Mouse (Mus musculus): Measurements from ENCODE around the gene Spn. TPM values are rescaled to one million over a fixed set of nuclear protein-coding genes. Genes with fewer than 3 reads are reported as not detected.

The Spn gene
- polyA plus RNA-seq, 1 experiment from 2014 or later = 0.10 TPM

DNA sequence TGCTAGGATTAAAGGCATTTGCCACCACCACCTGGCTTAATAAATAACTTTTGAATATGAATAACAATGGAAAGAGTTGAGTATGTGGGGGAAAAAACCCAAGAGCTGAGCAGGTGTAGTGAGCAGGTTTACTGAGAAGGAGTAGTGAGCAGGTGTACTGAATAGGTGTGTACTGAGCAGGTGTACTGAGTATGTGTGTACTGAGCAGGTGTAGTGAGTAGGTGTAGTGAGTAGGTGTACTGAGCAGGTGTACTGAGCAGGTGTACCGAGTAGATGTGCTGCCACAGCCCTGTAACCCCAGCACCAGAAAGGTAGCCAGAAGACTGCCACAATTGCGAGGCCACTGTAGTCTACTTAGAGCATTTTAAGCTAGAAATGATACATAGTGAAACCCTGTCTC lies 52.8 kb downstream of the Spn start:
- Histone ChIP-seq H3K27ac (replicated peaks) (no peak overlapping the region), H3K27me3 (no peaks in the 10 kb centered on the region), H3K4me1 (peaks cover 10% of the 10 kb centered on the region), H3K9ac (replicated peaks) (no peak overlapping the region), H3K36me3 (no peaks in the 10 kb centered on the region), H3K9me3 (no peaks in the 10 kb centered on the region), H3K4me3 (no peak overlapping the region), H3K4me2 (replicated peaks) (no peak overlapping the region)
- no peak for ATAC-seq (ENCODE audit: low FRiP score, low read depth)
- WGBS = 85% methylated on average over 2 of the region's 2 CpGs

DNA sequence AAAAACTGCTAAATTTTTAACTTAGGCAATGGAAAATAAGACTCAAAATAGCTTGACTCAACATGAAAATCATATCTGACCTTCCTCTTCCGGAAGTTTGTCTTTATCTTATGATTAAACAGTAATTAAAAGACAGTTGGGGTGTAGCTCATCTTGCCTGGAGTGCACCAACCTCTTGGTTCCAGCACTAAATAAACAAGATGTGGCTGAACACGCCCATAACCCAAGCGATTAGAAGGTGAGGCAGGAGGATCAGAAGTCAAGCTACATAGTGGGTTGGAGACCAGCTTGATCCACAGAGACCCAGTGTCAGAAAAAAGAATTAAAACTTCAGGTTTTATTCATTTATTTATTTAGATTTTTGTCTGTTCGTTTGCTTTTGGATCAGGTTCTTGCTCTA lies 53.9 kb downstream of the Spn start:
- Histone ChIP-seq H3K4me3 (no peak overlapping the region), H3K27ac (replicated peaks) (no peak overlapping the region), H3K4me1 (peaks cover under 1% of the 10 kb centered on the region; the same call in 1 of the 2 replicates), H3K4me2 (replicated peaks) (no peak overlapping the region), H3K9ac (replicated peaks) (no peak overlapping the region), H3K36me3 (no peaks in the 10 kb centered on the region), H3K27me3 (no peaks in the 10 kb centered on the region), H3K9me3 (no peaks in the 10 kb centered on the region)
- WGBS = 83% methylated on average over 4 of the region's 4 CpGs
- no peak for ATAC-seq (ENCODE audit: low FRiP score, low read depth)

DNA sequence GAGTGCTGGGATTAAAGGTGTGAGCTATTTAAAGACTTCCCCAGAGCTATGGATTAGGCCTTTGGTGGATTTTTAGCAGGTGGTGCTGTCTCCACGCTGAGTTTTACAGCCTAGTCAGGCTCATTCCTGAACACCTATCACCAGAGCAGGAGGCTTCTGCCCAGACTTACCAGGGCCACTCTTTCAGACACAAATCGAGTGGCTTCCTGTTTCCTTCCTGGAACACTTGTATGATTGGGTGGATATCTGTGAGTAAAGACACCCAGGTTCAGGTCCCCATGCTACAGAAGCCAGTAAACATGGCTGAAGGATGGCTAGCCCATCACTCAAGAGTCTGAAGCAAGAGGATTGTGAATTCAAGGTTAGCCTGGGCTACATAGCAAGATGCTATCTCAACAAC lies 54.6 kb downstream of the Spn start:
- no peaks in the 10 kb centered on the region for H3K9me3 ChIP-seq
- H3K27ac ChIP-seq (replicated peaks) = no peak overlapping the region
- no peaks in the 10 kb centered on the region for H3K4me1 ChIP-seq
- H3K27me3 ChIP-seq = no peaks in the 10 kb centered on the region
- WGBS = 71% methylated on average over 2 of the region's 2 CpGs
- H3K4me3 ChIP-seq = no peak overlapping the region
- H3K36me3 ChIP-seq = no peaks in the 10 kb centered on the region
- H3K9ac ChIP-seq (replicated peaks) = no peak overlapping the region
- no peak overlapping the region for H3K4me2 ChIP-seq (replicated peaks)
- no peak for ATAC-seq (ENCODE audit: low FRiP score, low read depth)

DNA sequence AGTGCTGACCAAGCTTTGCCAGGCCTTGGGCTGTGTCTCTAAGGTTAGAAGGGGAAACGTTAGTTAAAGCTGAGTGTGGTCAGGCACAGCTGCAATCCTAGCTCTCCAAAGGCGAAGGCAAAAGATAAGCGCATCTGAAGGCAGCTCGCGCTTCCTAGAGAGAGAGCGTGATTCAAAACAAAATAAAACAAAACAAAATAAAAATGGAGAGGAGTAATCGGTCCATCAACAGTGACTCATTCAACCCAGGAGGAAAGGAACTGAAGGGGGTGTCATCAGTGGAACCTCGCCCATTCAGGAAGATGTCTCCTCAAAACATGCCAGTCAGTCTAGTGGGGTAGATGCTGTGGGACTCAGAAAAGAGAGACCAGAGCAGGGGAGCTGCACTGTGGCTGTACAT lies 55.4 kb downstream of the Spn start:
- Histone ChIP-seq H3K4me3 (no peak overlapping the region), H3K9me3 (no peaks in the 10 kb centered on the region), H3K4me1 (no peaks in the 10 kb centered on the region), H3K4me2 (replicated peaks) (no peak overlapping the region), H3K27ac (replicated peaks) (no peak overlapping the region), H3K36me3 (no peaks in the 10 kb centered on the region), H3K9ac (replicated peaks) (no peak overlapping the region), H3K27me3 (no peaks in the 10 kb centered on the region)
- no peak for ATAC-seq (ENCODE audit: low FRiP score, low read depth)
- 87% methylated on average over 8 of the region's 8 CpGs for WGBS

Other genes with a start within 250 kb of the Spn start
- gene Tmem219, start 214.9 kb downstream of the Spn start, polyA plus RNA-seq (2016; fragmentation: Nextera tagmentation; extraction: Ambion mirVana) = 32.7 and 36.5 TPM in 2 replicates
- 50.5 and 53.7 TPM in 2 replicates for gene Kctd13, start 208.9 kb downstream of the Spn start, polyA plus RNA-seq (2016; fragmentation: Nextera tagmentation; extraction: Ambion mirVana)
- 1.6 and 2.7 TPM in 2 replicates for gene Asphd1, start 188.2 kb downstream of the Spn start, polyA plus RNA-seq (2016; fragmentation: Nextera tagmentation; extraction: Ambion mirVana)
- 13.8 and 16.9 TPM in 2 replicates for gene Sez6l2, start 187.3 kb downstream of the Spn start, polyA plus RNA-seq (2016; fragmentation: Nextera tagmentation; extraction: Ambion mirVana)
- 81.1 and 87.2 TPM in 2 replicates for gene Cdipt, start 161.9 kb downstream of the Spn start, polyA plus RNA-seq (2016; fragmentation: Nextera tagmentation; extraction: Ambion mirVana)
- gene Cdiptos, start 161.7 kb downstream of the Spn start, polyA plus RNA-seq (2016; fragmentation: Nextera tagmentation; extraction: Ambion mirVana) = 1.0 and 1.3 TPM in 2 replicates
- 5.0 and 5.8 TPM in 2 replicates for gene Mvp, start 123.2 kb downstream of the Spn start, polyA plus RNA-seq (2016; fragmentation: Nextera tagmentation; extraction: Ambion mirVana)
- 0.32 and 0.39 TPM in 2 replicates for gene Pagr1b, start 121.3 kb downstream of the Spn start, polyA plus RNA-seq (2016; fragmentation: Nextera tagmentation; extraction: Ambion mirVana)
- 53.1 and 65.0 TPM in 2 replicates for gene Pagr1a, start 120.5 kb downstream of the Spn start, polyA plus RNA-seq (2016; fragmentation: Nextera tagmentation; extraction: Ambion mirVana)
- gene Gm42742, start 116.7 kb downstream of the Spn start, polyA plus RNA-seq (2016; fragmentation: Nextera tagmentation; extraction: Ambion mirVana) = 56.8 and 66.8 TPM in 2 replicates
- 4.3 and 5.5 TPM in 2 replicates for gene Prrt2, start 116.6 kb downstream of the Spn start, polyA plus RNA-seq (2016; fragmentation: Nextera tagmentation; extraction: Ambion mirVana)
- 118 and 133 TPM in 2 replicates for gene Maz, start 110.8 kb downstream of the Spn start, polyA plus RNA-seq (2016; fragmentation: Nextera tagmentation; extraction: Ambion mirVana)
- 129 and 136 TPM in 2 replicates for gene Kif22, start 95.4 kb downstream of the Spn start, polyA plus RNA-seq (2016; fragmentation: Nextera tagmentation; extraction: Ambion mirVana)
- gene Zg16, start 50.5 kb downstream of the Spn start, polyA plus RNA-seq (2016; fragmentation: Nextera tagmentation; extraction: Ambion mirVana) = not detected in 2 replicates
- 1.1 and 1.5 TPM in 2 replicates for gene AI467606, start 46.5 kb downstream of the Spn start, polyA plus RNA-seq (2016; fragmentation: Nextera tagmentation; extraction: Ambion mirVana)
- gene Qprt, start 15.6 kb downstream of the Spn start, polyA plus RNA-seq (2016; fragmentation: Nextera tagmentation; extraction: Ambion mirVana) = 2.5 and 4.2 TPM in 2 replicates
- 98.9 and 103 TPM in 2 replicates for gene Cd2bp2, start 58.2 kb upstream of the Spn start, polyA plus RNA-seq (2016; fragmentation: Nextera tagmentation; extraction: Ambion mirVana)
- gene Tbc1d10b, start 70.6 kb upstream of the Spn start, polyA plus RNA-seq (2016; fragmentation: Nextera tagmentation; extraction: Ambion mirVana) = 42.9 and 44.4 TPM in 2 replicates
- 12.6 and 13.1 TPM in 2 replicates for gene Mylpf, start 71.1 kb upstream of the Spn start, polyA plus RNA-seq (2016; fragmentation: Nextera tagmentation; extraction: Ambion mirVana)
- 79.4 and 82.0 TPM in 2 replicates for gene Zfp553, start 95.2 kb upstream of the Spn start, polyA plus RNA-seq (2016; fragmentation: Nextera tagmentation; extraction: Ambion mirVana)
- 38.6 and 41.1 TPM in 2 replicates for gene Sept1, start 95.3 kb upstream of the Spn start, polyA plus RNA-seq (2016; fragmentation: Nextera tagmentation; extraction: Ambion mirVana)
- gene Zfp771, start 106.5 kb upstream of the Spn start, polyA plus RNA-seq (2016; fragmentation: Nextera tagmentation; extraction: Ambion mirVana) = 55.0 and 62.0 TPM in 2 replicates
- 165 and 174 TPM in 2 replicates for gene Dctpp1, start 122.9 kb upstream of the Spn start, polyA plus RNA-seq (2016; fragmentation: Nextera tagmentation; extraction: Ambion mirVana)
- gene Sephs2, start 136.2 kb upstream of the Spn start, polyA plus RNA-seq (2016; fragmentation: Nextera tagmentation; extraction: Ambion mirVana) = 71.4 and 72.7 TPM in 2 replicates
- 0.46 and 0.52 TPM in 2 replicates for gene Itgal, start 158.4 kb upstream of the Spn start, polyA plus RNA-seq (2016; fragmentation: Nextera tagmentation; extraction: Ambion mirVana)
- gene Zfp768, start 207.8 kb upstream of the Spn start, polyA plus RNA-seq (2016; fragmentation: Nextera tagmentation; extraction: Ambion mirVana) = 20.5 and 22.3 TPM in 2 replicates
- 9.0 and 10.2 TPM in 2 replicates for gene Zfp747, start 238.2 kb upstream of the Spn start, polyA plus RNA-seq (2016; fragmentation: Nextera tagmentation; extraction: Ambion mirVana)
- 5.8 and 7.2 TPM in 2 replicates for gene 9130019O22Rik, start 249.3 kb upstream of the Spn start, polyA plus RNA-seq (2016; fragmentation: Nextera tagmentation; extraction: Ambion mirVana)